Mouse (Mus musculus): ENCODE measurements at regions not wholly inside any gene's neighbourhood (a gene's known extent, or its start where the extent isn't known, plus 50 kb on each side); places are given as distances from the start of the nearest gene placed in this dataset.

- TF ChIP-seq GATA4 (IDR thresholded peaks at IDR 0.05; ENCODE audit: insufficient replicate concordance, low read length), result no peak
These were observed 130.4 kb upstream of the Cpeb2 start for GRCm38 (mm10) chr5:43102590-43102989.

GRCm38 (mm10) chr5:43103728-43104127 lies 129.2 kb upstream of the Cpeb2 start:
- TF ChIP-seq GATA4 (IDR thresholded peaks at IDR 0.05; ENCODE audit: insufficient replicate concordance, low read length), result no peak

GRCm38 (mm10) chr5:43105528-43105927 lies 127.4 kb upstream of the Cpeb2 start:
- TF ChIP-seq GATA4 (IDR thresholded peaks at IDR 0.05; ENCODE audit: insufficient replicate concordance, low read length), result no peak

- no peak for TF ChIP-seq GATA4 (IDR thresholded peaks at IDR 0.05; ENCODE audit: insufficient replicate concordance, low read length)
These were observed 125.3 kb upstream of the Cpeb2 start for GRCm38 (mm10) chr5:43107436-43108259.

GRCm38 (mm10) chr5:43108260-43108589 lies 124.7 kb upstream of the Cpeb2 start:
- no peak for TF ChIP-seq GATA4 (IDR thresholded peaks at IDR 0.05; ENCODE audit: insufficient replicate concordance, low read length)

GRCm38 (mm10) chr5:43110122-43110521 lies 122.8 kb upstream of the Cpeb2 start:
- TF ChIP-seq GATA4 (IDR thresholded peaks at IDR 0.05; ENCODE audit: insufficient replicate concordance, low read length), result no peak

GRCm38 (mm10) chr5:43111740-43112139 lies 121.2 kb upstream of the Cpeb2 start:
- no peak for TF ChIP-seq GATA4 (IDR thresholded peaks at IDR 0.05; ENCODE audit: insufficient replicate concordance, low read length)

GRCm38 (mm10) chr5:43113405-43114119 lies 119.4 kb upstream of the Cpeb2 start:
- no peak for TF ChIP-seq GATA4 (IDR thresholded peaks at IDR 0.05; ENCODE audit: insufficient replicate concordance, low read length)

GRCm38 (mm10) chr5:43115507-43115906 lies 117.5 kb upstream of the Cpeb2 start:
- TF ChIP-seq GATA4 (IDR thresholded peaks at IDR 0.05; ENCODE audit: insufficient replicate concordance, low read length), result no peak

GRCm38 (mm10) chr5:43116821-43117220 lies 116.1 kb upstream of the Cpeb2 start:
- TF ChIP-seq GATA4 (IDR thresholded peaks at IDR 0.05; ENCODE audit: insufficient replicate concordance, low read length), result no peak

- no peak for TF ChIP-seq GATA4 (IDR thresholded peaks at IDR 0.05; ENCODE audit: insufficient replicate concordance, low read length)
These were observed 111.9 kb upstream of the Cpeb2 start for GRCm38 (mm10) chr5:43121065-43121464.

- TF ChIP-seq GATA4 (IDR thresholded peaks at IDR 0.05; ENCODE audit: insufficient replicate concordance, low read length), result no peak
These were observed 108.7 kb upstream of the Cpeb2 start for GRCm38 (mm10) chr5:43124301-43124700.

- TF ChIP-seq GATA4 (IDR thresholded peaks at IDR 0.05; ENCODE audit: insufficient replicate concordance, low read length), result no peak
These were observed 107.0 kb upstream of the Cpeb2 start for GRCm38 (mm10) chr5:43125774-43126536.

- TF ChIP-seq GATA4 (IDR thresholded peaks at IDR 0.05; ENCODE audit: insufficient replicate concordance, low read length), result no peak
These were observed 102.6 kb upstream of the Cpeb2 start for GRCm38 (mm10) chr5:43130377-43130776.

- TF ChIP-seq GATA4 (IDR thresholded peaks at IDR 0.05; ENCODE audit: insufficient replicate concordance, low read length), result no peak
These were observed 101.9 kb upstream of the Cpeb2 start for GRCm38 (mm10) chr5:43130901-43131557.

Data from liver, adult (tissue).